Mouse (Mus musculus) MEL (cell line): ENCODE measurements around the gene 2300002M23Rik. TPM values are rescaled to one million over a fixed set of nuclear protein-coding genes. Genes with fewer than 3 reads are reported as not detected.

Experiments
- DNase-seq: peaks from one replicate; pipeline ENCODE4 v3.0.0; 2011; ENCODE audit warnings: low read depth, low spot score
- H3K27ac ChIP-seq: 2 replicates; pipeline ENCODE4 v1.5.1; 2012; ENCODE audit warnings: low read depth, mild to moderate bottlenecking, control low read depth, low read length, moderate library complexity; ENCODE audit not compliant: control insufficient read depth
- H3K27me3 ChIP-seq, 2 experiments: fragments of 150-350 bp in 1 of 2; sonication (generic) in 1 of 2; 2 replicates each; pipeline ENCODE4 v1.6.1; 2012; ENCODE audit warnings: low read length in 2 of 2, mild to moderate bottlenecking in 2 of 2, improper control_type of control experiment in 1 of 2, moderate library complexity in 1 of 2; ENCODE audit not compliant: insufficient read depth in 2 of 2, control insufficient read depth in 1 of 2
- H3K36me3 ChIP-seq, 2 experiments: 2 replicates each; pipeline ENCODE4 v1.6.1; 2012 to 2014; ENCODE audit warnings: low read length in 2 of 2, improper control_type of control experiment in 1 of 2, inconsistent platforms in 1 of 2, mild to moderate bottlenecking in 1 of 2; ENCODE audit not compliant: insufficient read depth in 2 of 2, control insufficient read depth in 1 of 2
- H3K4me1 ChIP-seq, 2 experiments: fragments of 150-350 bp in 1 of 2; sonication (generic) in 1 of 2; 2 replicates each; pipeline ENCODE4 v1.6.1; 2012; ENCODE audit warnings: low read length in 2 of 2, improper control_type of control experiment in 1 of 2, mild to moderate bottlenecking in 1 of 2; ENCODE audit not compliant: insufficient read depth in 2 of 2, control insufficient read depth in 1 of 2
- H3K4me3 ChIP-seq, 2 experiments: fragments of 150-350 bp in 1 of 2; sonication (generic) in 1 of 2; 2 replicates each; pipeline ENCODE4 v1.5.1; 2012; ENCODE audit warnings: low read depth in 2 of 2, low read length in 2 of 2, mild to moderate bottlenecking in 2 of 2, moderate library complexity in 2 of 2, control low read depth in 1 of 2, improper control_type of control experiment in 1 of 2; ENCODE audit not compliant: control insufficient read depth in 1 of 2, insufficient read depth in 1 of 2
- H3K79me2 ChIP-seq: 2 replicates; pipeline ENCODE4 v1.6.1; 2012; ENCODE audit warnings: mild to moderate bottlenecking, low read length, moderate library complexity; ENCODE audit not compliant: control insufficient read depth, poor library complexity, insufficient read depth
- H3K9ac ChIP-seq: 2 replicates; pipeline ENCODE4 v1.6.1; 2012; ENCODE audit warnings: low read depth, mild to moderate bottlenecking, control low read depth, low read length, moderate library complexity; ENCODE audit not compliant: control insufficient read depth, poor library complexity, severe bottlenecking
- H3K9me3 ChIP-seq: fragments of 150-350 bp; sonication (generic); replicated peaks from 2 replicates; pipeline ENCODE4 v1.6.1; 2012; ENCODE audit warnings: mild to moderate bottlenecking, low read length, improper control_type of control experiment, moderate library complexity; ENCODE audit not compliant: insufficient read depth
- BHLHE40 ChIP-seq: IDR thresholded peaks from 2 replicates; pipeline ENCODE4 v1.6.1; 2012; ENCODE audit warnings: low read depth, mild to moderate bottlenecking, inconsistent platforms, low read length, improper control_type of control experiment, borderline replicate concordance
- CHD1 ChIP-seq: IDR thresholded peaks from 2 replicates; pipeline ENCODE4 v1.6.1; 2012; ENCODE audit warnings: low read depth, mild to moderate bottlenecking, inconsistent platforms, low read length, improper control_type of control experiment
- CTCF ChIP-seq, 3 experiments: IDR thresholded peaks in 2 of 3; conservative IDR thresholded peaks in 1 of 3; 2 replicates each; pipeline ENCODE4 v1.5.1; 2011 to 2012; ENCODE audit warnings: low read length in 3 of 3, low read depth in 2 of 3, mild to moderate bottlenecking in 2 of 3, improper control_type of control experiment in 1 of 3, inconsistent platforms in 1 of 3, mixed read lengths in 1 of 3, moderate library complexity in 1 of 3; ENCODE audit not compliant: control insufficient read depth in 1 of 3, insufficient read depth in 1 of 3, poor library complexity in 1 of 3, severe bottlenecking in 1 of 3
- E2F4 ChIP-seq: IDR thresholded peaks from 2 replicates; pipeline ENCODE4 v1.6.1; 2011; ENCODE audit warnings: low read depth, low read length, improper control_type of control experiment, borderline replicate concordance
- ELF1 ChIP-seq: IDR thresholded peaks from 2 replicates; pipeline ENCODE4 v1.6.1; 2014; ENCODE audit warnings: low read depth, mild to moderate bottlenecking, inconsistent platforms, low read length, improper control_type of control experiment, moderate library complexity
- JUND ChIP-seq: IDR thresholded peaks from 2 replicates; pipeline ENCODE4 v1.6.1; 2011; ENCODE audit warnings: low read depth, mild to moderate bottlenecking, improper control_type of control experiment, low read length
- KAT2A ChIP-seq: conservative IDR thresholded peaks from 2 replicates; pipeline ENCODE4 v1.6.1; 2012; ENCODE audit warnings: low read depth, low read length, improper control_type of control experiment, inconsistent platforms
- MAX ChIP-seq: IDR thresholded peaks from 2 replicates; pipeline ENCODE4 v1.6.1; 2011; ENCODE audit warnings: low read length, improper control_type of control experiment
- MAZ ChIP-seq: IDR thresholded peaks from 2 replicates; pipeline ENCODE4 v1.6.1; 2012; ENCODE audit warnings: low read depth, mild to moderate bottlenecking, inconsistent platforms, low read length, improper control_type of control experiment
- MEF2A ChIP-seq: IDR thresholded peaks from 2 replicates; pipeline ENCODE4 v1.6.1; 2014; ENCODE audit warnings: low read depth, mild to moderate bottlenecking, inconsistent platforms, low read length, improper control_type of control experiment; ENCODE audit not compliant: poor library complexity, insufficient replicate concordance, severe bottlenecking; ENCODE audit errors: extremely low read depth
- MYB ChIP-seq: IDR thresholded peaks from 2 replicates; pipeline ENCODE4 v1.6.1; 2011; ENCODE audit warnings: mild to moderate bottlenecking, low read depth, low read length, improper control_type of control experiment
- NRF1 ChIP-seq: IDR thresholded peaks from 2 replicates; pipeline ENCODE4 v1.6.1; 2014; ENCODE audit warnings: low read depth, mild to moderate bottlenecking, inconsistent platforms, low read length, improper control_type of control experiment, moderate library complexity; ENCODE audit not compliant: poor library complexity, insufficient read depth, severe bottlenecking
- POLR2A ChIP-seq, 2 experiments: IDR thresholded peaks; 2 replicates each; pipeline ENCODE4 v1.6.1; 2011 to 2012; ENCODE audit warnings: low read length in 2 of 2, mild to moderate bottlenecking in 2 of 2, control low read depth in 1 of 2, improper control_type of control experiment in 1 of 2, low read depth in 1 of 2, moderate library complexity in 1 of 2; ENCODE audit not compliant: control insufficient read depth in 1 of 2, insufficient read depth in 1 of 2, poor library complexity in 1 of 2
- POLR2AphosphoS2 ChIP-seq: IDR thresholded peaks from 2 replicates; pipeline ENCODE4 v1.6.1; 2011; ENCODE audit warnings: low read length, improper control_type of control experiment
- SIN3A ChIP-seq: IDR thresholded peaks from 2 replicates; pipeline ENCODE4 v1.6.1; 2012; ENCODE audit warnings: low read length, improper control_type of control experiment, inconsistent platforms
- SMC3 ChIP-seq: IDR thresholded peaks from 2 replicates; pipeline ENCODE4 v1.6.1; 2011; ENCODE audit warnings: low read depth, low read length, improper control_type of control experiment
- USF1 ChIP-seq: IDR thresholded peaks from 2 replicates; pipeline ENCODE4 v1.6.1; 2014; ENCODE audit warnings: low read depth, mild to moderate bottlenecking, inconsistent platforms, low read length, improper control_type of control experiment, moderate library complexity
- USF2 ChIP-seq, 2 experiments: IDR thresholded peaks; 2 replicates each; pipeline ENCODE4 v1.6.1; 2011 to 2012; ENCODE audit warnings: improper control_type of control experiment in 2 of 2, low read length in 2 of 2, borderline replicate concordance in 1 of 2, inconsistent platforms in 1 of 2, low read depth in 1 of 2, mild to moderate bottlenecking in 1 of 2; ENCODE audit not compliant: insufficient read depth in 1 of 2
- ZC3H11A ChIP-seq: IDR thresholded peaks from 2 replicates; pipeline ENCODE4 v1.6.1; 2012; ENCODE audit warnings: low read depth, mild to moderate bottlenecking, inconsistent platforms, low read length, improper control_type of control experiment
- ZKSCAN1 ChIP-seq: IDR thresholded peaks from 2 replicates; pipeline ENCODE4 v1.6.1; 2012; ENCODE audit warnings: low read depth, mild to moderate bottlenecking, inconsistent platforms, low read length, improper control_type of control experiment, moderate library complexity
- ZMIZ1 ChIP-seq: IDR thresholded peaks from 2 replicates; pipeline ENCODE4 v1.6.1; 2012; ENCODE audit warnings: low read depth, mild to moderate bottlenecking, inconsistent platforms, low read length, improper control_type of control experiment, moderate library complexity
- ZNF384 ChIP-seq: IDR thresholded peaks from 2 replicates; pipeline ENCODE4 v1.6.1; 2012; ENCODE audit warnings: low read depth, mild to moderate bottlenecking, inconsistent platforms, low read length, improper control_type of control experiment
- polyA plus RNA-seq, 2 experiments: library from polyadenylated mRNA; stranded (reverse) in 1 of 2; unstranded in 1 of 2; fragments of >175 nt in 1 of 2; fragments of >200 nt in 1 of 2; gene quantifications; 2 replicates each; pipeline versions ENCODE4 v1.2.1 to v1.2.4; 2012; ENCODE audit warnings: low replicate concordance in 2 of 2, low read depth in 1 of 2; ENCODE audit not compliant: insufficient read length in 2 of 2, insufficient read depth in 1 of 2, missing spikeins in 1 of 2
- total RNA-seq: library from RNA; depleted of rRNA; stranded (reverse); fragments of 300-350 nt; gene quantifications from 2 replicates; pipeline ENCODE4 v1.2.3, GENCODE M21; 2012; rRNA removed

2300002M23Rik gene
- total RNA-seq (not detected in 2 replicates), polyA plus RNA-seq (not detected)

- H3K9me3 ChIP-seq: no peaks in the 10 kb centered on the region
- DNase-seq: no peak
- no peak within 1 kb of the TSS for H3K27ac ChIP-seq
- H3K79me2 ChIP-seq: no peaks in the 10 kb centered on the region
- no peak for TF ChIP-seq ELF1
- TF ChIP-seq JUND: no peak
- no peak for TF ChIP-seq USF2 (IDR thresholded peaks at IDR 0.05; ENCODE audit: borderline replicate concordance in 1 of 2, insufficient read depth in 1 of 2, low read depth in 1 of 2, low read length in 2 of 2)
- TF ChIP-seq CHD1: no peak
- TF ChIP-seq ZC3H11A: no peak
- TF ChIP-seq NRF1: no peak
- no peak for TF ChIP-seq KAT2A
- no peak for TF ChIP-seq MAZ
- no peak for TF ChIP-seq SMC3
- no peak for TF ChIP-seq ZMIZ1
- no peak for TF ChIP-seq MYB
- no peak for TF ChIP-seq ZKSCAN1
- TF ChIP-seq SIN3A: no peak
- TF ChIP-seq MAX: no peak
- no peak for TF ChIP-seq E2F4
- TF ChIP-seq POLR2AphosphoS2: no peak
- TF ChIP-seq USF1: no peak
- TF ChIP-seq BHLHE40: no peak
- TF ChIP-seq CTCF (IDR thresholded peaks at IDR 0.05 in 2 of 3, conservative IDR thresholded peaks at IDR 0.05 in 1 of 3; ENCODE audit: control insufficient read depth in 1 of 3, insufficient read depth in 1 of 3, low read depth in 2 of 3, low read length in 3 of 3, poor library complexity in 1 of 3, severe bottlenecking in 1 of 3): no peak
- no peak for TF ChIP-seq ZNF384
- peaks cover 5 to 8% of the 10 kb centered on the region in 2 experiments for H3K27me3 ChIP-seq
- no peak within 1 kb of the TSS for H3K9ac ChIP-seq
- H3K4me3 ChIP-seq: no peak within 1 kb of the TSS
- no peaks in the 10 kb centered on the region for H3K4me1 ChIP-seq
- H3K36me3 ChIP-seq: no peaks in the 10 kb centered on the region
Observed at GRCm38 (mm10) chr17:35567150-35567549, at the start of gene 2300002M23Rik. Gene 2300002M23Rik (plus strand): TSS chr17:35567450.

DNA sequence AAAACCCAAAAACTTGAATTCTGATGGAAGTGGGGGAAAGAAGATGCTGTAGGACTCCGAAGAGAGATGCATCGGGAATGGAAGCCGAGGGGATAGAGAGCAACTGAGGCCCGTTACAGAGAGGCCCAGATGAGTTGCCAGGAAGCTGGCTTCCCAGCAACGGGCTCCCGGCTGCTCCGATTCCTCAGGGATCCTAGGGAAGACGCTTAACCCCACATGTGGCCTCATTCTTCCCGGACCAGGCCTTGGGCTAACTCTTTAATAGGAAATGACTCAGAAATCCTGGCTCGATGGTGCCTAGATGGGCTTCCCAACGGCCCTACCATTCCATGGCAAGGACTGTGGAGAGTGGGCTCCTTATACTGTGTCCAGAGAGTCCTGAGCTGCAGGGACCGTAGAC lies 49.7 kb upstream of the 2300002M23Rik start:
- no peaks in the 10 kb centered on the region for H3K27me3 ChIP-seq
- peak overlapping the region; percentile 17 for H3K27ac ChIP-seq
- TF ChIP-seq POLR2A (IDR thresholded peaks at IDR 0.05; ENCODE audit: control insufficient read depth in 1 of 2, insufficient read depth in 1 of 2, low read depth in 1 of 2, low read length in 2 of 2, poor library complexity in 1 of 2) (no peak), MEF2A (no peak), MAZ (no peak)
- H3K9ac ChIP-seq: peak overlapping the region; percentile 83
- H3K9me3 ChIP-seq: no peaks in the 10 kb centered on the region
- peak overlapping the region; percentile 69 to 71 for H3K4me3 ChIP-seq
- peaks cover 2% of the 10 kb centered on the region; the same call in 1 of the 2 replicates for H3K79me2 ChIP-seq
- H3K4me1 ChIP-seq: peaks cover 0 to 5% of the 10 kb centered on the region in 2 experiments; a peak in 2 of 4 replicates
- no peaks in the 10 kb centered on the region for H3K36me3 ChIP-seq
- peak; percentile 34 for DNase-seq
